Mouse (Mus musculus) midbrain, postnatal 0 days (tissue): Measurements from ENCODE around the gene Thsd4. TPM values are rescaled to one million over a fixed set of nuclear protein-coding genes. Genes with fewer than 3 reads are reported as not detected.
A peak's percentile ranks its signal among the peaks of the same experiment; 100 is the strongest.

Experiments
- ATAC-seq: fragments of 200-750 bp; cut with Nextera tagmentation; 2 replicates; pipeline ENCODE4 v1.8.0; 2017; ENCODE audit warnings: moderate number of reproducible peaks, mild to moderate bottlenecking, moderate TSS enrichment, moderate library complexity; ENCODE audit not compliant: low FRiP score
- DNase-seq: peaks from one replicate; pipeline ENCODE4 v3.0.0-alpha.2; 2015; ENCODE audit warnings: low spot score
- H3K27ac ChIP-seq: fragments of 300-500 bp; sonication (generic); 2 replicates; pipeline ENCODE4 v1.5.1; 2014; ENCODE audit warnings: low read depth, mild to moderate bottlenecking, low read length, mixed read lengths
- H3K27me3 ChIP-seq: fragments of 300-500 bp; sonication (generic); 2 replicates; pipeline ENCODE4 v1.6.1; 2014; ENCODE audit warnings: low read length, control low read depth, mixed read lengths; ENCODE audit not compliant: insufficient read depth
- H3K36me3 ChIP-seq: fragments of 300-500 bp; sonication (generic); 2 replicates; pipeline ENCODE4 v1.6.1; 2014; ENCODE audit warnings: low read length, control low read depth, mixed read lengths; ENCODE audit not compliant: insufficient read depth
- H3K4me1 ChIP-seq: fragments of 300-500 bp; sonication (generic); 2 replicates; pipeline ENCODE4 v1.6.1; 2014; ENCODE audit warnings: mild to moderate bottlenecking, control low read depth, antibody characterized with exemption, low read length, mixed read lengths; ENCODE audit not compliant: insufficient read depth
- H3K4me2 ChIP-seq: fragments of 300-500 bp; sonication (generic); 2 replicates; pipeline ENCODE4 v1.6.1; 2014; ENCODE audit warnings: low read depth, mild to moderate bottlenecking, low read length, mixed read lengths; ENCODE audit not compliant: poor library complexity, severe bottlenecking
- H3K4me3 ChIP-seq: fragments of 300-500 bp; sonication (generic); 2 replicates; pipeline ENCODE4 v1.5.1; 2014; ENCODE audit warnings: low read depth, mild to moderate bottlenecking, low read length, moderate library complexity
- H3K9ac ChIP-seq: fragments of 300-500 bp; sonication (generic); replicated peaks from 2 replicates; pipeline ENCODE4 v1.6.1; 2014; ENCODE audit warnings: mild to moderate bottlenecking, low read length, moderate library complexity, mixed read lengths; ENCODE audit not compliant: poor library complexity, severe bottlenecking
- H3K9me3 ChIP-seq: fragments of 300-500 bp; sonication (generic); 2 replicates; pipeline ENCODE4 v1.6.1; 2016; ENCODE audit warnings: low read length, control low read depth
- CTCF ChIP-seq: IDR thresholded peaks from 2 replicates; pipeline ENCODE4 v1.5.1; 2016; ENCODE audit warnings: antibody characterized with exemption, mild to moderate bottlenecking
- WGBS: fragments of 180-500 bp; shearing (Covaris S2); extraction: QIAGEN DNeasy Blood & Tissue Kit; methylation state at CpG from one replicate; pipeline ENCODE4 v1.1.7; 2014; 5-methylcytosine and 5-hydroxymethylcytosine counted together
- polyA plus RNA-seq: library from polyadenylated mRNA; unstranded; fragments of >200 nt; fragmentation: Nextera tagmentation; extraction: Ambion mirVana; gene quantifications from 2 replicates; pipeline ENCODE4 v1.2.1, GENCODE M21; 2015
- total RNA-seq: library from RNA; depleted of rRNA; stranded (reverse); fragments of >200 nt; gene quantifications from 2 replicates; pipeline ENCODE4 v1.2.3, GENCODE M21; 2014

Thsd4 gene
- total and polyA plus RNA-seq, 2 experiments from 2014 or later, result 4.8 to 23.6 TPM

GRCm38 (mm10) chr9:60247998-60248397 is 273.8 kb downstream of the Thsd4 start:
- no peak for ATAC-seq
- Histone ChIP-seq H3K4me3 (no peak overlapping the region), H3K27ac (no peak overlapping the region), H3K9me3 (no peaks in the 10 kb centered on the region), H3K4me2 (no peak overlapping the region), H3K4me1 (no peaks in the 10 kb centered on the region), H3K9ac (no peak overlapping the region), H3K36me3 (no peaks in the 10 kb centered on the region), H3K27me3 (no peaks in the 10 kb centered on the region)
- no peak for DNase-seq
- 74% methylated on average over 3 of the region's 3 CpGs for WGBS
- no peak for TF ChIP-seq CTCF

GRCm38 (mm10) chr9:60244943-60245342 is 276.9 kb downstream of the Thsd4 start:
- H3K4me3 ChIP-seq, result no peak overlapping the region
- H3K9ac ChIP-seq, result no peak overlapping the region
- WGBS, result 3% methylated on average over 5 of the region's 5 CpGs
- H3K36me3 ChIP-seq, result no peaks in the 10 kb centered on the region
- peak; percentile 98 for TF ChIP-seq CTCF
- H3K4me2 ChIP-seq, result no peak overlapping the region
- H3K27me3 ChIP-seq, result no peaks in the 10 kb centered on the region
- ATAC-seq (no peak), DNase-seq (peak; percentile 76)
- H3K27ac ChIP-seq, result no peak overlapping the region
- no peaks in the 10 kb centered on the region for H3K9me3 ChIP-seq
- H3K4me1 ChIP-seq, result no peaks in the 10 kb centered on the region

DNA sequence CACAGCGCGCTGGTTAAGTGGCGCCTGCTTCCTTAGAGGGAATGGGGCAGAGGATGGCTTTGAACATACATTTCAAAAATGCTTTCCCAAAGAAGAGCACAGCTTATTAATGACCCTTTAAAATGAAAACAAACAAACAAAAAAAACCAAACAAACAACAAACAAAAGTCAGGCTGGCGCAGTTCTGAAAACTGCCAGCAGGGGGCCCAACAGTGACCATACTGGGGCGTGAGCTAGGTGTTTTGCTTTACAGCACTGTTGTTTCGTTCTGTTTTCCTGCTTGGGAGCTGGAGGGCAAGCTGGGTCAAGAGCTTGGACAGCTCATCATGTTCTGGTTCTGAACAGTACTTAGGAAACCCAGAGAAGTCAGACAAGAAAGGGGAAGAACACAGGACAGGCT is 278.3 kb downstream of the Thsd4 start:
- 64% methylated on average over 6 of the region's 6 CpGs for WGBS
- TF ChIP-seq CTCF, result peak; percentile 74
- Histone ChIP-seq H3K9me3 (no peaks in the 10 kb centered on the region), H3K36me3 (no peaks in the 10 kb centered on the region), H3K4me3 (no peak overlapping the region), H3K4me2 (no peak overlapping the region), H3K4me1 (no peaks in the 10 kb centered on the region), H3K27me3 (no peaks in the 10 kb centered on the region), H3K9ac (no peak overlapping the region), H3K27ac (no peak overlapping the region)
- DNase-seq (no peak), ATAC-seq (no peak)

GRCm38 (mm10) chr9:60237667-60238066 is 284.2 kb downstream of the Thsd4 start:
- Histone ChIP-seq H3K4me3 (no peak overlapping the region), H3K27me3 (no peaks in the 10 kb centered on the region), H3K9me3 (no peaks in the 10 kb centered on the region), H3K27ac (no peak overlapping the region), H3K36me3 (no peaks in the 10 kb centered on the region), H3K9ac (no peak overlapping the region), H3K4me1 (no peaks in the 10 kb centered on the region), H3K4me2 (no peak overlapping the region)
- ATAC-seq (no peak), DNase-seq (peak; percentile 66)
- peak; percentile 90 for TF ChIP-seq CTCF
- 50% methylated on average over 4 of the region's 4 CpGs for WGBS

DNA sequence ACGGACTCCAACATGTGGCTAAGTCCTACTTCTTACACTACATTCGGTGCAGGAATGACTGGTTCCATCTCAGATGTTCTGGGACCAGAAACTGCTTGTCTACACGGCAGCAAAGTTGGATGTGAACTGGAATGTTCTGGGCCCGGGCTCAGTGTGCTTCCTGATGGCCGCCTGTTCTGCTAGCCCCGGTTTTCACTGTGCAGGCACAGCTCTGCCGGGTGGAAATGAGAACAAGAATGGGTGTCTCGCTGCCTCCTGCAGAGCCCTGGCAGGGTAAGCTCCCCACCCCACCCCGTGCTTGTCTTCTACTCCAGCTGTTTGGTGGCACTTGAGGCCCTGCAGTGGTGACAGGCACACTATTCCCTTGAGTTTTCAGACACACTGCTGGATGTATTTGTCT is 285.7 kb downstream of the Thsd4 start:
- Histone ChIP-seq H3K36me3 (no peaks in the 10 kb centered on the region), H3K4me2 (no peak overlapping the region), H3K4me1 (no peaks in the 10 kb centered on the region), H3K27ac (no peak overlapping the region), H3K9ac (no peak overlapping the region), H3K27me3 (no peaks in the 10 kb centered on the region), H3K4me3 (no peak overlapping the region), H3K9me3 (no peaks in the 10 kb centered on the region)
- DNase-seq, result no peak
- no peak for ATAC-seq
- WGBS, result 79% methylated on average over 9 of the region's 9 CpGs
- no peak for TF ChIP-seq CTCF

DNA sequence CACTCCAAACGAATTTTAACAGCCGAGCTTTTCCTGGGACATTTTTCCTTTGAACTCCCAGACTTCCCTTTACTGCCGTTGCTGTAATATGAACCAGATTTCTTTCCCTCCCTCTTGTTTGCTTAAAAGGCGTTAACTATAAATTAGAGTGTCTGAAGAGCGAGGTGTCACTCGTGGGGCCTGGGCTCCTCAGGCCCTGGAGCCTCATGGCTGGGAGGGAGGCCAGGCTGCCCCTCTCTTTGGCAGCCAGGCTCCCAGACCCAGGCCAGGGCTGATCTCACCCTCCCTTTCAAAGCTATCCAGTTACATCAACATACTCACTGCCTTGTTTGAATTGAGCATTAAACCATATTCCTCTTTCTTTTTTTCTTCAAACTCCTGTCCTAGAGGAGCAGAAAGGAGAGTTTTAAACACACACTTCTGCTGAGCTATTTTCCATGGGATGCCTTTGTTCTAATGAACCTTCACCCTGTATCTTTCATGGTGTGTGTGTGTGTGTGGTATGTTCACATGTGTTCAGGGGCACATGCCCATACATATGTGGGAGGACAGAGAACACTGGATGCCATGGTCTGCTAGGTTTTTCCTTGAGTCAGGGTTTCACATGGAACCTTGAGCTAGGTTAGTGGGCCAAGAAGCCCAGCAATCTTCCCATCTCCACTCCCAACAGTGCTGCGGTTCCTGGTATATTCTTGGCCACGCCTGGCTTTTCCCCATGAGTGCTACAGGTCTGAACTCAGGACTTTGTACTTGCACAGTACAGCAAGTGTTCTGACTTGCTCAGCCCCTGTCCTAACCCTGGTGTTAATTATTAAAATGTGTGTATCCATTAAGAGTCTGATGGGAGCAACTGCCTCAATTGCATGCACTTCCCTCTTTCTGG is 287.4 kb downstream of the Thsd4 start:
- no peak overlapping the region for H3K4me3 ChIP-seq
- no peak for ATAC-seq
- no peak for DNase-seq

More for the DNA sequence above, 287.4 kb downstream of the Thsd4 start:
- no peak overlapping the region for H3K4me2 ChIP-seq
- no peaks in the 10 kb centered on the region for H3K36me3 ChIP-seq
- no peaks in the 10 kb centered on the region for H3K9me3 ChIP-seq
- no peaks in the 10 kb centered on the region for H3K27me3 ChIP-seq
- no peak overlapping the region for H3K27ac ChIP-seq
- H3K4me1 ChIP-seq, result no peaks in the 10 kb centered on the region
- no peak for TF ChIP-seq CTCF
- WGBS, result 56% methylated on average over 8 of the region's 8 CpGs
- no peak overlapping the region for H3K9ac ChIP-seq
